Mouse (Mus musculus) olfactory bulb, adult 2 months (tissue): ENCODE results near the gene Abhd16b. TPM values are rescaled to one million over a fixed set of nuclear protein-coding genes. Genes with fewer than 3 reads are reported as not detected.

Source experiments
- H3K27ac ChIP-seq: fragments of 200-500 bp; 2 replicates; pipeline ENCODE4 v1.5.1; 2012; ENCODE audit warnings: low read depth, low read length; ENCODE audit not compliant: insufficient read depth
- H3K4me1 ChIP-seq: fragments of 200-500 bp; 2 replicates; pipeline ENCODE4 v1.6.1; 2012; ENCODE audit warnings: low read length; ENCODE audit not compliant: control insufficient read depth, insufficient read depth
- H3K4me3 ChIP-seq: fragments of 200-500 bp; 2 replicates; pipeline ENCODE4 v1.5.1; 2012; ENCODE audit warnings: mild to moderate bottlenecking, low read depth, low read length, moderate library complexity; ENCODE audit not compliant: insufficient read depth
- CTCF ChIP-seq: fragments of 200-500 bp; IDR thresholded peaks from 2 replicates; pipeline ENCODE4 v1.5.1; 2012; ENCODE audit warnings: low read depth, mild to moderate bottlenecking, low read length, moderate library complexity; ENCODE audit not compliant: insufficient read depth
- POLR2A ChIP-seq: fragments of 200-500 bp; IDR thresholded peaks from 2 replicates; pipeline ENCODE4 v1.6.1; 2012; ENCODE audit warnings: mild to moderate bottlenecking, low read depth, low read length, moderate library complexity; ENCODE audit not compliant: insufficient read depth
- WGBS: fragments of 180-500 bp; shearing (Covaris S2); methylation state at CpG from one replicate; pipeline ENCODE4 v1.1.7; 2018; 5-methylcytosine and 5-hydroxymethylcytosine counted together
- polyA plus RNA-seq: library from polyadenylated mRNA; stranded (reverse); fragments of >200 nt; gene quantifications from 2 replicates; pipeline ENCODE4 v1.2.4, GENCODE M21; 2012; ENCODE audit warnings: low replicate concordance; ENCODE audit not compliant: missing spikeins, insufficient read depth, insufficient read length

Gene Abhd16b
- polyA plus RNA-seq, 1 experiment: not detected

- Histone ChIP-seq H3K4me1 (peaks cover 3% of the 10 kb centered on the region), H3K4me3 (peak within 1 kb of the TSS; percentile 81), H3K27ac (peak within 1 kb of the TSS; percentile 61)
- TF ChIP-seq CTCF (no peak), POLR2A (peak; percentile 75)
- under 1% methylated on average over 46 of the region's 46 CpGs for WGBS
Measured at GRCm38 (mm10) chr2:181496831-181497547, 4.0 kb downstream of the Abhd16b start, which contains the start of gene Tpd52l2. TSS of gene Tpd52l2 (plus strand) at chr2:181497142.

GRCm38 (mm10) chr2:181497548-181497875 lies 4.5 kb downstream of the Abhd16b start:
- no peak; the same call in 1 of the 2 replicates for TF ChIP-seq POLR2A
- TF ChIP-seq CTCF: no peak
- H3K4me3 ChIP-seq: peak overlapping the region; percentile 81
- peak overlapping the region; percentile 61 for H3K27ac ChIP-seq
- H3K4me1 ChIP-seq: peaks cover 3% of the 10 kb centered on the region
- WGBS: under 1% methylated on average over 12 of the region's 12 CpGs

- Histone ChIP-seq H3K4me1 (peaks cover 3% of the 10 kb centered on the region), H3K4me3 (no peak overlapping the region), H3K27ac (no peak overlapping the region)
- TF ChIP-seq POLR2A (no peak), CTCF (no peak)
- 57% methylated on average over 4 of the region's 4 CpGs for WGBS
Measured at GRCm38 (mm10) chr2:181498644-181499043, 5.6 kb downstream of the Abhd16b start.

- Histone ChIP-seq H3K4me3 (no peak overlapping the region), H3K4me1 (no peaks in the 10 kb centered on the region), H3K27ac (no peak overlapping the region)
- TF ChIP-seq POLR2A: no peak
- TF ChIP-seq CTCF: no peak
- WGBS: 90% methylated on average over 2 of the region's 2 CpGs
Measured at GRCm38 (mm10) chr2:181509191-181509590, 16.2 kb downstream of the Abhd16b start.

- Histone ChIP-seq H3K4me3 (no peak overlapping the region), H3K4me1 (no peaks in the 10 kb centered on the region), H3K27ac (no peak overlapping the region)
- TF ChIP-seq CTCF: no peak
- WGBS: 93% methylated on average over 8 of the region's 8 CpGs
Measured at GRCm38 (mm10) chr2:181511231-181511630, 18.2 kb downstream of the Abhd16b start.

GRCm38 (mm10) chr2:181519201-181519600 lies 26.2 kb downstream of the Abhd16b start:
- Histone ChIP-seq H3K4me3 (no peak overlapping the region), H3K27ac (peak overlapping the region; percentile 67), H3K4me1 (peaks cover 2% of the 10 kb centered on the region)
- 81% methylated on average over 3 of the region's 3 CpGs for WGBS
- TF ChIP-seq CTCF (no peak), POLR2A (no peak)

GRCm38 (mm10) chr2:181520118-181520935 lies 27.3 kb downstream of the Abhd16b start, which contains the start of gene Dnajc5:
TSS of gene Dnajc5 (plus strand) at chr2:181520485.
- under 1% methylated on average over 74 of the region's 74 CpGs for WGBS
- peak within 1 kb of the TSS; percentile 92 for H3K4me3 ChIP-seq
- H3K27ac ChIP-seq: peak within 1 kb of the TSS; percentile 85
- TF ChIP-seq CTCF (no peak), POLR2A (peak; percentile 37; the same call in 1 of the 2 replicates)
- H3K4me1 ChIP-seq: peaks cover 2% of the 10 kb centered on the region

GRCm38 (mm10) chr2:181520936-181521227 lies 27.9 kb downstream of the Abhd16b start:
- H3K4me1 ChIP-seq: peaks cover 2% of the 10 kb centered on the region
- H3K27ac ChIP-seq: peak overlapping the region; percentile 83
- H3K4me3 ChIP-seq: peak overlapping the region; percentile 92
- no peak for TF ChIP-seq CTCF
- TF ChIP-seq POLR2A: no peak
- WGBS: under 1% methylated on average over 17 of the region's 17 CpGs

- WGBS: 33% methylated on average over 10 of the region's 10 CpGs
- no peak for TF ChIP-seq POLR2A
- TF ChIP-seq CTCF: no peak
- peak overlapping the region; percentile 43 for H3K4me3 ChIP-seq
- peaks cover 2% of the 10 kb centered on the region for H3K4me1 ChIP-seq
- H3K27ac ChIP-seq: no peak overlapping the region
Measured at GRCm38 (mm10) chr2:181521491-181521890, 28.5 kb downstream of the Abhd16b start.
